Mouse (Mus musculus): ENCODE results near the gene Nefh. TPM values are rescaled to one million over a fixed set of nuclear protein-coding genes. Genes with fewer than 3 reads are reported as not detected.

The Nefh gene
- total and polyA plus RNA-seq, 2 experiments from 2014 or later, result 2.7 to 3.3 TPM

DNA sequence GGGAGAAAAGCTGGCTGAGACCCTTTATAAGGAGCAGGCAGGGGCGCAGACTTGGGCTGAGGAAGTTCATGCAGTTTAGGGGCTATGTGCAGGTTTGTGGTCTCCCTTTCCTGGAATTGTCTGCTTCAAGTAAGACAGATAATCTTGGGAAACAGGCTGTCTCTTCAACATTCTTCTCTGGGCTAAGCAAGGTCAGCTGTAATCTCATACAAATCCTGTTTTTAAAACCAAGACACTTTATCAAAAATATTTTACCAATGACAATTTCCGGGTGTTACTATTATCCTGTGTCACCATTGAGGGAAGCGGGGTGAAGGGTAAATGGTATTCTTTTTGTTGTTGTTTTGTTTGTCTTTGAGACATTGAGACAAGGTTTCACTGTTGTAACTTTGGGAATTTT lies 36.9 kb upstream of the Nefh start:
- no peak overlapping the region for H3K9ac ChIP-seq
- H3K27ac ChIP-seq (ENCODE audit: low read depth, low read length), result no peak overlapping the region
- peaks cover 2% of the 10 kb centered on the region; the same call in 1 of the 2 replicates for H3K36me3 ChIP-seq (ENCODE audit: insufficient read depth)
- no peak for DNase-seq
- H3K9me3 ChIP-seq (ENCODE audit: low read length), result no peaks in the 10 kb centered on the region
- H3K4me3 ChIP-seq (ENCODE audit: low read depth, low read length), result no peak overlapping the region
- 84% methylated on average over 3 of the region's 3 CpGs for WGBS
- no peak for TF ChIP-seq CTCF (IDR thresholded peaks at IDR 0.05; ENCODE audit: low read depth)
- ATAC-seq, result no peak
- no peak overlapping the region for H3K4me2 ChIP-seq (ENCODE audit: low read depth)
- no peaks in the 10 kb centered on the region for H3K27me3 ChIP-seq (ENCODE audit: insufficient read depth, low read length)
- H3K4me1 ChIP-seq (ENCODE audit: insufficient read depth), result peaks cover 9% of the 10 kb centered on the region; the same call in 1 of the 2 replicates

DNA sequence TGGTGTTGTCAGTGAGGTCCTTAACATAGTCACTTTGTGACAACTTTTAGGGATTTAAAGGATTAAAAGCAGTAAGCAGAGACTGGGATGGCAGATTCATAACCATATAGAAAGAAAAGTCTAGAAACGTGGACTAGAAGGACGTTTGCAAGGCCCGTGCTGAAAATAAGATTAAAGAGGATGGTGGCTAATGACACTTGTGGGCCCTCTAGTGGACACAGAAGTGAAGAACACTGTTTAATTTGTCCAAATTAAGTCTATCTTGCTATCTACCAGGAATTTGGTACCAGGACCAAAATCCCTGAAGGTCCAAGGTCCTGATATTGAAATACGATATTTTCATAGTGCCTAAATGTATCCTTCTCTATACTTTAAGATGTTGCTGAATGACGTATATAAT lies 36.4 kb upstream of the Nefh start:
- ATAC-seq, result peak; percentile 35; the same call in 1 of the 2 replicates
- Histone ChIP-seq H3K9me3 (ENCODE audit: low read length) (no peaks in the 10 kb centered on the region), H3K4me3 (ENCODE audit: low read depth, low read length) (no peak overlapping the region), H3K36me3 (ENCODE audit: insufficient read depth) (no peaks in the 10 kb centered on the region), H3K27me3 (ENCODE audit: insufficient read depth, low read length) (no peaks in the 10 kb centered on the region), H3K9ac (no peak overlapping the region), H3K4me2 (ENCODE audit: low read depth) (0 out of 2 replicates have a peak overlapping the region, but pooled peaks have one; percentile 16), H3K4me1 (ENCODE audit: insufficient read depth) (peaks cover 9% of the 10 kb centered on the region; the same call in 1 of the 2 replicates), H3K27ac (ENCODE audit: low read depth, low read length) (no peak overlapping the region)
- DNase-seq, result peak; percentile 70
- TF ChIP-seq CTCF (IDR thresholded peaks at IDR 0.05; ENCODE audit: low read depth), result peak; percentile 81
- WGBS, result 3% methylated on average over 5 of the region's 5 CpGs

DNA sequence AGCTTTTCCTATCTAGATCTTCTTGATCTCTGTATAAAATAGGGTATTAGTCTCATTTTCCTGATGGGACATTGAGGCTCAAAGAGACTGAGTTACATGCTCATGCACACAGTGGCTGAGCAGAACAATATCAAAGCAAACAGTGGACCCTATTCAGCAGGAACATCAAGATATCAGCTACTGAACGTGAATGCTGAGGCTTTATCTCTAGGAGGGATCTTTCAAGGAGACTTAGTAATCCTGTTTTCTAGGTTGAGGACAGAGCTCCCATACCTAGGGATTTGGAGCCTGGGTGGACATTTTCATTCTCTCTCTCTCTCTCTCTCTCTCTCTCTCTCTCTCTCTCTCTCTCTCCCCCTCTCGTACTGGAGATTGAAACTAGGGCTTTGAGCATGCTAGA lies 35.7 kb upstream of the Nefh start:
- Histone ChIP-seq H3K36me3 (ENCODE audit: insufficient read depth) (no peaks in the 10 kb centered on the region), H3K4me1 (ENCODE audit: insufficient read depth) (peaks cover 9% of the 10 kb centered on the region; the same call in 1 of the 2 replicates), H3K4me3 (ENCODE audit: low read depth, low read length) (no peak overlapping the region), H3K27me3 (ENCODE audit: insufficient read depth, low read length) (no peaks in the 10 kb centered on the region), H3K27ac (ENCODE audit: low read depth, low read length) (no peak overlapping the region), H3K9me3 (ENCODE audit: low read length) (no peaks in the 10 kb centered on the region), H3K4me2 (ENCODE audit: low read depth) (no peak overlapping the region), H3K9ac (no peak overlapping the region)
- ATAC-seq (no peak), DNase-seq (no peak)
- TF ChIP-seq CTCF (IDR thresholded peaks at IDR 0.05; ENCODE audit: low read depth), result no peak
- WGBS, result 57% methylated on average over 2 of the region's 2 CpGs

DNA sequence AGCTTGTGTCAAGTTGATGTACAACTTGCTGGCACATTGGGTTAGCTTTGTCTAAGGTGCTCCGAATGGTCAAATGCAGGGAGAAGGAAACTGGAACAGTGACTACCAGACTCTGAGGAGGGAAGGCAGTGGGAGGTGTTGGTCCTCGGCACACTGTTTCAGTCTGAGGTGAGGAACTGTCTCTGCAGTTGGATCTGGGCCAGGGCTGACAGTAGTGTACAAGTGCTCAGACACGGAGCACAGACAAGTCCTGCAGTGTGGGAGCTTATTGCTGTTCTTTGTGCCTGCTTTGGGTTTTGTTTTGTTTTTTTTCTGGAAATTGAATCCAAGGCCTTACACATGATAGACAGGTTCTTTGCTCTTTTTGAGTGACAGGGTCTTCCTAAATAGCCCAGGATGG lies 35.1 kb upstream of the Nefh start:
- Histone ChIP-seq H3K4me1 (ENCODE audit: insufficient read depth) (peaks cover 8% of the 10 kb centered on the region; the same call in 1 of the 2 replicates), H3K9ac (no peak overlapping the region), H3K27me3 (ENCODE audit: insufficient read depth, low read length) (no peaks in the 10 kb centered on the region), H3K9me3 (ENCODE audit: low read length) (no peaks in the 10 kb centered on the region), H3K4me3 (ENCODE audit: low read depth, low read length) (no peak overlapping the region), H3K27ac (ENCODE audit: low read depth, low read length) (no peak overlapping the region), H3K4me2 (ENCODE audit: low read depth) (no peak overlapping the region), H3K36me3 (ENCODE audit: insufficient read depth) (no peaks in the 10 kb centered on the region)
- no peak for ATAC-seq
- no peak for TF ChIP-seq CTCF (IDR thresholded peaks at IDR 0.05; ENCODE audit: low read depth)
- 60% methylated on average over 3 of the region's 3 CpGs for WGBS
- DNase-seq, result no peak

DNA sequence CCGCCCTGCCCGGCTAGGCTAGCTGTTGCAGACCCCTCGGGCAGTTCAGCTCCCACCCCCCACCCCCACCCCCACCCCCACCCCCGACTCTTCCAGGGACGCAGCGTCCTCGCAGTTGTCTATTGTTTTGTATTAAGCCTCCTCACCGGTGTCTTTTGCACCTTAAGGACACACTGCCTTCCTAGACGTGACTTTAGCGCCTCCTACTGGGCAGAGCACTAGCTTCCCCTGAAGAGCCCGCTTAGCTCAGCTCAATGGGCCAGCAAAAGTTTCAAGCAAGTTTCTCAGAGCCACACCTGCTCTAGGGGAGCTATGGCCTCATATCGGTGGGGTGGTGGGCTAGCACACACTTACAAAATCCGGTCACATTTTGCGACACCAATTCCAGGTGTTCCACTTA lies 27.8 kb upstream of the Nefh start:
- Histone ChIP-seq H3K27me3 (ENCODE audit: insufficient read depth, low read length) (no peaks in the 10 kb centered on the region), H3K9me3 (ENCODE audit: low read length) (no peaks in the 10 kb centered on the region), H3K36me3 (ENCODE audit: insufficient read depth) (no peaks in the 10 kb centered on the region), H3K27ac (ENCODE audit: low read depth, low read length) (no peak overlapping the region), H3K4me2 (ENCODE audit: low read depth) (no peak overlapping the region), H3K4me1 (ENCODE audit: insufficient read depth) (no peaks in the 10 kb centered on the region), H3K9ac (no peak overlapping the region), H3K4me3 (ENCODE audit: low read depth, low read length) (no peak overlapping the region)
- peak; percentile 78 for TF ChIP-seq CTCF (IDR thresholded peaks at IDR 0.05; ENCODE audit: low read depth)
- 10% methylated on average over 14 of the region's 14 CpGs for WGBS
- peak; percentile 37; the same call in 1 of the 2 replicates for ATAC-seq
- DNase-seq, result peak; percentile 70

DNA sequence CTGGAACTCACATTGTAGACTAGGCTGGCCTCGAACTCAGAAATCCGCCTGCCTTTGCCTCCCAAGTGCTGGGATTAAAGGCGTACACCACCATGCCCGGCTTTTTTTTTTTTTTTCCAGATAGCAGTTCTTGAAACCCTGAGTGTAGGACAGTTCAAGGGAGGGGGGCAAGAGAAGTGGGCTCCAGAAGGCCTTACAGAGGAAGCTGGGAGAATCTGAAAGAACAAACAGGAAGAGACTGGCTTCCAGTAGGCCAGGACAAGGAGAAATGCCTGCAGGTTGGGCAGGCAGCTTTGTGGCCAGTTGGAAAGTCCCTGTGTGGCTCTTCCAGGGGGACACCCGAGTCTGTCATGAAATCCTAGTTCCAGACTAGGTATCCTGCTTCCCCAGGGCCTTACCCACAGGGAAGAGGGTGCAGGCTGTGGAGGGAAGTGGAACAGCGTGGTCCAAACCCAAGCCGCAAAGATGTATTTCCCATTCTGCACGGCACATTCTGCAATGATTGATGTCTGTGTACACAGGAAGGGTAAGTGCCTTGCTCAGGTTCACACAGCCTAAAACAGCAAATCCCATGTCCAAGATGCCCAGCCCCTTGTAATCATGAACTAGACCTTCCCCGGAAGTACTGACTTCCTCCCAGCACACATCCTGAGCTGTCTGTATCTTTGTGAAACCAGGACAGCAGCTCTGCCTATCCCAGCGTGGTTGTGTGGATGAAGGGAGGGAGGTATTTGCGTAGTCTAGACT lies 26.7 kb upstream of the Nefh start:
- Histone ChIP-seq H3K4me1 (ENCODE audit: insufficient read depth) (no peaks in the 10 kb centered on the region), H3K27ac (ENCODE audit: low read depth, low read length) (no peak overlapping the region)

DNA sequence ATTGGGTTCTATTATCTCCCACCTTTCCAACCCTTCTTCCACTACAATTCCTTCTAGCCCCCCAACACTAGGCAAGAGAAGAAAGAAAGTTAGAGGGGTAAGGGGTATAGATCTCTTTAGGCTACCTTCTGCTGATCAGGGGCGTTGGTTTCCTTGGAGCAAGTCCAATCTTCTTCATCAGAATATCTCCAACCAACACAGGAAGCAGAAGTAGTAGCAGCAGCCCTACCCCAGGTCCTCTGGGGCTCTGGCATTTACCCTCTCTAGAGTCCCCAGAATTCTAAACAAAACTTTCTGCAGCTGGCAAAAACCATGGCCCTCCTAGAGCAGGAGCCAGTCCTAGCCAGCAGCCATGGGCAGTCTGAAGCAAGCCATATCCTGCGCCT lies 26.0 kb upstream of the Nefh start:
- no peak for DNase-seq

More for the DNA sequence above, 26.7 kb upstream of the Nefh start:
- no peak for ATAC-seq
- no peak for DNase-seq
- H3K9me3 ChIP-seq (ENCODE audit: low read length), result no peaks in the 10 kb centered on the region
- H3K9ac ChIP-seq, result no peak overlapping the region
- H3K4me2 ChIP-seq (ENCODE audit: low read depth), result no peak overlapping the region
- no peaks in the 10 kb centered on the region for H3K36me3 ChIP-seq (ENCODE audit: insufficient read depth)
- H3K27me3 ChIP-seq (ENCODE audit: insufficient read depth, low read length), result no peaks in the 10 kb centered on the region
- no peak for TF ChIP-seq CTCF (IDR thresholded peaks at IDR 0.05; ENCODE audit: low read depth)
- H3K4me3 ChIP-seq (ENCODE audit: low read depth, low read length), result no peak overlapping the region
- WGBS, result 80% methylated on average over 11 of the region's 11 CpGs

More for the DNA sequence above, 26.0 kb upstream of the Nefh start:
- Histone ChIP-seq H3K27me3 (ENCODE audit: insufficient read depth, low read length) (no peaks in the 10 kb centered on the region), H3K4me3 (ENCODE audit: low read depth, low read length) (no peak overlapping the region), H3K9ac (no peak overlapping the region), H3K36me3 (ENCODE audit: insufficient read depth) (no peaks in the 10 kb centered on the region), H3K27ac (ENCODE audit: low read depth, low read length) (no peak overlapping the region), H3K4me2 (ENCODE audit: low read depth) (no peak overlapping the region), H3K4me1 (ENCODE audit: insufficient read depth) (no peaks in the 10 kb centered on the region), H3K9me3 (ENCODE audit: low read length) (no peaks in the 10 kb centered on the region)
- ATAC-seq, result no peak
- WGBS, result 84% methylated on average over 2 of the region's 2 CpGs
- TF ChIP-seq CTCF (IDR thresholded peaks at IDR 0.05; ENCODE audit: low read depth), result no peak
